10 mouse cellular contexts compared by ENCODE assay signal in the genomic region with DNA sequence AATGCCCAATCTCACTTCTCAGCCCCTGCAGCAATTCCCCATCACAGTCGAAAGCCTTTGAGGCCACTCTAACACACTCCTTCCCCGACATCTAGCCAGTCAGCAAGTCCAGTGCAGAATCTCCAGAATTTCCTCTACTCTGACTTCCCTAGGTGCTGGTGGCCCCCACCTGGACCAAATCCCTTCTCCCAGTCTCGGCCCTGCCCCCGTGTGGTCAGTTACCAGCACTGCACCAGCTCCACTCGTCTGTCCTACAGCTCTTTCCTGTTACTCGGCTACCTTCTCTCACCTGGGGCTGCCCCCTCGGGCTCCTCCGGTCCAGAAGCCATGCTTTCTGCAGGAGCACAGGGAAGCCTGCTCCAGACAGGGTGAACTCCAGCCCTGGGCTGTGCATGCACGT. TPM values are rescaled to one million over a fixed set of nuclear protein-coding genes. Genes with fewer than 3 reads are reported as not detected.
DNase-seq lines count a peak whose midpoint lies in the region; ATAC-seq and TF ChIP-seq lines count a peak whose summit lies in the region.
"Had no signal": no experiment of that assay in that cellular context is flagged by ENCODE, and none has a peak within 500 bp of the region (broad histone marks: within the 10 kb centered on the region; RNA-seq: fewer than 3 reads in every experiment).

No protein-coding gene starts in this region.

- H3K27me3 ChIP-seq in hindbrain, embryonic 11.5 days (ENCODE audit: control insufficient read depth, insufficient read depth, low read length), result no peaks in the 10 kb centered on the region; the same call in none of the 2 replicates
- H3K27me3 ChIP-seq in hindbrain, embryonic 16.5 days (replicated peaks; ENCODE audit: control insufficient read depth, insufficient read depth, low read length), result no peaks in the 10 kb centered on the region
- H3K27me3 ChIP-seq in CH12.LX (replicated peaks), result no peaks in the 10 kb centered on the region
- H3K27me3 ChIP-seq in midbrain, embryonic 13.5 days, result no peaks in the 10 kb centered on the region; the same call in 1 of the 2 replicates

- peak; percentile 36 to 75; a peak in 3 of 4 replicates for TF ChIP-seq CTCF in CH12.LX (conservative IDR thresholded peaks at IDR 0.05 in 1 of 2, IDR thresholded peaks at IDR 0.05 in 1 of 2; ENCODE audit: low read depth in 2 of 2, low read length in 2 of 2)

- TF ChIP-seq EP300 in CH12.LX (IDR thresholded peaks at IDR 0.05; ENCODE audit: low read length), result no peak

- H3K9ac ChIP-seq in hindbrain, embryonic 11.5 days (ENCODE audit: low read depth, low read length), result no peak overlapping the region
- H3K9ac ChIP-seq in hindbrain, embryonic 16.5 days (ENCODE audit: low read depth, low read length), result no peak overlapping the region
- no peak overlapping the region for H3K9ac ChIP-seq in CH12.LX (ENCODE audit: insufficient read depth, low read depth)
- H3K9ac ChIP-seq in midbrain, embryonic 13.5 days (replicated peaks), result no peak overlapping the region

- WGBS in hindbrain, embryonic 11.5 days, result 21% methylated on average over 9 of the region's 9 CpGs
- WGBS in hindbrain, embryonic 16.5 days, result 32% methylated on average over 9 of the region's 9 CpGs
- 27% methylated on average over 9 of the region's 9 CpGs for WGBS in midbrain, embryonic 13.5 days

- no peak overlapping the region for H3K4me3 ChIP-seq in hindbrain, embryonic 11.5 days (ENCODE audit: low read depth, low read length)
- no peak overlapping the region for H3K4me3 ChIP-seq in hindbrain, embryonic 16.5 days (ENCODE audit: low read length)
- no peak overlapping the region for H3K4me3 ChIP-seq in CH12.LX (replicated peaks in 1 of 3; ENCODE audit: low read depth in 2 of 3, low read length in 2 of 3, poor library complexity in 1 of 3)
- no peak overlapping the region for H3K4me3 ChIP-seq in midbrain, embryonic 13.5 days (replicated peaks)
- H3K4me3 ChIP-seq: erythroblast, embryonic 14.5 days had no signal

- H3K79me2 ChIP-seq in CH12.LX (replicated peaks; ENCODE audit: control insufficient read depth, extremely low read depth, insufficient read depth, poor library complexity, severe bottlenecking), result no peaks in the 10 kb centered on the region; the same call in 1 of the 2 replicates

- no peak for ATAC-seq in hindbrain, embryonic 11.5 days (ENCODE audit: low FRiP score)
- ATAC-seq in hindbrain, embryonic 16.5 days, result no peak
- peak; percentile 72 for ATAC-seq in erythroblast, adult 5-6 weeks (replicated peaks; ENCODE audit: low FRiP score, poor library complexity, severe bottlenecking)
- no peak for ATAC-seq in midbrain, embryonic 13.5 days

- dilution Hi-C loops in CH12.LX (cut with MboI; ENCODE audit: extremely low pct_ligation_motif_present, extremely low pct_unique_long_range_greater_than_20kb, low sequenced_read_pairs), result no loop called here

- no peak overlapping the region for H3K4me2 ChIP-seq in hindbrain, embryonic 11.5 days (replicated peaks; ENCODE audit: low read depth, low read length)
- no peak overlapping the region for H3K4me2 ChIP-seq in hindbrain, embryonic 16.5 days (ENCODE audit: low read length)
- no peak overlapping the region for H3K4me2 ChIP-seq in CH12.LX (ENCODE audit: insufficient read depth, low read depth, poor library complexity, severe bottlenecking)
- no peak overlapping the region for H3K4me2 ChIP-seq in midbrain, embryonic 13.5 days (replicated peaks)

- H3K9me3 ChIP-seq in hindbrain, embryonic 11.5 days (ENCODE audit: control insufficient read depth, low read length), result no peaks in the 10 kb centered on the region
- H3K9me3 ChIP-seq in hindbrain, embryonic 16.5 days (ENCODE audit: control insufficient read depth, low read length), result no peaks in the 10 kb centered on the region
- H3K9me3 ChIP-seq in CH12.LX (replicated peaks; ENCODE audit: low read length), result no peaks in the 10 kb centered on the region
- H3K9me3 ChIP-seq in midbrain, embryonic 13.5 days, result no peaks in the 10 kb centered on the region

- H3K36me3 ChIP-seq in hindbrain, embryonic 11.5 days (ENCODE audit: control insufficient read depth, insufficient read depth, low read length), result no peaks in the 10 kb centered on the region
- H3K36me3 ChIP-seq in hindbrain, embryonic 16.5 days (ENCODE audit: control insufficient read depth, insufficient read depth, low read length), result no peaks in the 10 kb centered on the region
- peaks cover 56 to 77% of the 10 kb centered on the region in 2 experiments for H3K36me3 ChIP-seq in CH12.LX (replicated peaks in 1 of 2; ENCODE audit: control insufficient read depth in 1 of 2, insufficient read depth in 1 of 2, low read length in 1 of 2)
- no peaks in the 10 kb centered on the region for H3K36me3 ChIP-seq in midbrain, embryonic 13.5 days

- H3K4me1 ChIP-seq in hindbrain, embryonic 11.5 days (replicated peaks; ENCODE audit: control insufficient read depth, insufficient read depth, low read length), result no peaks in the 10 kb centered on the region; the same call in 1 of the 2 replicates
- no peaks in the 10 kb centered on the region for H3K4me1 ChIP-seq in hindbrain, embryonic 16.5 days (ENCODE audit: control insufficient read depth, insufficient read depth, low read depth, low read length)
- peaks cover 37 to 92% of the 10 kb centered on the region in 2 experiments for H3K4me1 ChIP-seq in CH12.LX (ENCODE audit: control insufficient read depth in 1 of 2, insufficient read depth in 2 of 2)
- peaks cover 7% of the 10 kb centered on the region for H3K4me1 ChIP-seq in midbrain, embryonic 13.5 days (replicated peaks)

- TF ChIP-seq RAD21 in CH12.LX (IDR thresholded peaks at IDR 0.05; ENCODE audit: low read depth, low read length), result peak; percentile 48

- peak; percentile 33 for DNase-seq in hindbrain, embryonic 11.5 days (ENCODE audit: low spot score)
- peak; percentile 51 for DNase-seq in CH12.LX (ENCODE audit: extremely low read depth)
- DNase-seq in T-cell, adult 2 months (ENCODE audit: low spot score), result peak; percentile 11
- peak; percentile 40 for DNase-seq in lung, postnatal 36 days
- DNase-seq in yolk sac, embryonic 10.5 days (ENCODE audit: low spot score), result no peak

- TF ChIP-seq POLR2A in CH12.LX (IDR thresholded peaks at IDR 0.05; ENCODE audit: low read depth, low read length), result no peak

- in situ Hi-C loops in CH12.LX (cut with MboI; ENCODE audit: low pct_ligation_motif_present, low pct_unique_long_range_greater_than_20kb, low sequenced_read_pairs), result no loop called here

- no peak overlapping the region for H3K27ac ChIP-seq in hindbrain, embryonic 11.5 days (ENCODE audit: low read depth, low read length)
- no peak overlapping the region for H3K27ac ChIP-seq in hindbrain, embryonic 16.5 days (ENCODE audit: low read depth, low read length)
- no peak overlapping the region for H3K27ac ChIP-seq in CH12.LX (ENCODE audit: insufficient read depth, low read depth)
- no peak overlapping the region for H3K27ac ChIP-seq in midbrain, embryonic 13.5 days

TF ChIP-seq in CH12.LX, 34 proteins besides CTCF, POLR2A, EP300 and RAD21 (continues in another document):
- TF ChIP-seq SIN3A (IDR thresholded peaks at IDR 0.05; ENCODE audit: low read length) (no peak), CHD1 (IDR thresholded peaks at IDR 0.05; ENCODE audit: low read depth, low read length) (no peak), ZC3H11A (IDR thresholded peaks at IDR 0.05; ENCODE audit: low read depth, low read length) (no peak), ETS1 (conservative IDR thresholded peaks at IDR 0.05; ENCODE audit: low read depth, low read length) (no peak), MAZ (IDR thresholded peaks at IDR 0.05; ENCODE audit: low read depth, low read length) (peak; percentile 89), MAFK (IDR thresholded peaks at IDR 0.05; ENCODE audit: insufficient replicate concordance, low read length) (no peak), MAX (IDR thresholded peaks at IDR 0.05; ENCODE audit: low read length) (no peak), SMC3 (IDR thresholded peaks at IDR 0.05; ENCODE audit: low read depth, low read length) (peak; percentile 65), PAX5 (IDR thresholded peaks at IDR 0.05; ENCODE audit: low read length) (no peak), E2F4 (IDR thresholded peaks at IDR 0.05; ENCODE audit: insufficient replicate concordance, low read depth, low read length) (no peak), TCF12 (IDR thresholded peaks at IDR 0.05; ENCODE audit: low read depth, low read length) (no peak), MYC (IDR thresholded peaks at IDR 0.05; ENCODE audit: low read depth, low read length) (no peak), BHLHE40 (IDR thresholded peaks at IDR 0.05; ENCODE audit: low read depth, low read length) (no peak)

RNA-seq across cellular contexts. Expression of a gene that starts 46.8 kb away (rescaled TPM):
- 1.6 and 2.2 TPM in 2 replicates for polyA plus RNA-seq in hindbrain, embryonic 11.5 days (2014; fragmentation: Nextera tagmentation; extraction: Ambion mirVana)
- 0.84 and 1.3 TPM in 2 replicates for polyA plus RNA-seq in hindbrain, embryonic 16.5 days (2015; fragmentation: Nextera tagmentation; extraction: Ambion mirVana)
- total RNA-seq in CH12.LX (2012; rRNA removed) (27.7 and 34.3 TPM in 2 replicates), CH12.LX (2014; rRNA removed) (12.5 and 14.0 TPM in 2 replicates)
- polyA plus RNA-seq in CH12.LX (2012; ENCODE audit: insufficient read length, low read depth), result 19.0 and 30.0 TPM in 2 replicates
- total RNA-seq in erythroblast, adult 5-6 weeks (2015; ENCODE audit: low replicate concordance), result not detected in 2 replicates
- total RNA-seq in erythroblast, adult 5-6 weeks (2017; ENCODE audit: low replicate concordance), result not detected in 2 replicates
- 0.55 and 1.5 TPM in 2 replicates for polyA plus RNA-seq in midbrain, embryonic 13.5 days (2015; fragmentation: Nextera tagmentation; extraction: Ambion mirVana)

RNA-seq across cellular contexts. Expression of a gene that starts 49.0 kb away (rescaled TPM):
- 43.8 and 45.9 TPM in 2 replicates for polyA plus RNA-seq in hindbrain, embryonic 11.5 days (2014; fragmentation: Nextera tagmentation; extraction: Ambion mirVana)
- 45.2 and 45.4 TPM in 2 replicates for polyA plus RNA-seq in hindbrain, embryonic 16.5 days (2015; fragmentation: Nextera tagmentation; extraction: Ambion mirVana)
- total RNA-seq in CH12.LX (2012; rRNA removed) (70.1 and 77.6 TPM in 2 replicates), CH12.LX (2014; rRNA removed) (42.4 and 49.3 TPM in 2 replicates)
- polyA plus RNA-seq in CH12.LX (2012; ENCODE audit: insufficient read length, low read depth), result 31.5 and 32.1 TPM in 2 replicates
- 1.5 and 2.3 TPM in 2 replicates for total RNA-seq in erythroblast, adult 5-6 weeks (2015; ENCODE audit: low replicate concordance)
- 2.6 and 4.5 TPM in 2 replicates for total RNA-seq in erythroblast, adult 5-6 weeks (2017; ENCODE audit: low replicate concordance)
- 47.8 and 50.9 TPM in 2 replicates for polyA plus RNA-seq in midbrain, embryonic 13.5 days (2015; fragmentation: Nextera tagmentation; extraction: Ambion mirVana)

RNA-seq across cellular contexts. Expression of a gene that starts 50.7 kb away (rescaled TPM):
- not detected in 2 replicates for polyA plus RNA-seq in hindbrain, embryonic 11.5 days (2014; fragmentation: Nextera tagmentation; extraction: Ambion mirVana)
- polyA plus RNA-seq in hindbrain, embryonic 16.5 days (2015; fragmentation: Nextera tagmentation; extraction: Ambion mirVana), result not detected in 2 replicates
- total RNA-seq in CH12.LX (2012; rRNA removed) (not detected in 2 replicates), CH12.LX (2014; rRNA removed) (not detected in 2 replicates)
- not detected in 2 replicates for polyA plus RNA-seq in CH12.LX (2012; ENCODE audit: insufficient read length, low read depth)
- total RNA-seq in erythroblast, adult 5-6 weeks (2015; ENCODE audit: low replicate concordance), result not detected in 2 replicates
- not detected in 2 replicates for total RNA-seq in erythroblast, adult 5-6 weeks (2017; ENCODE audit: low replicate concordance)
- not detected in 2 replicates for polyA plus RNA-seq in midbrain, embryonic 13.5 days (2015; fragmentation: Nextera tagmentation; extraction: Ambion mirVana)
- polyA plus RNA-seq: erythroblast, embryonic 14.5 days; stomach, embryonic 14.5 days had no signal
